Mouse (Mus musculus) regulatory T cell (primary cell): ENCODE data around the gene Nomo1.

ENCODE experiments used
- in situ Hi-C: fragments of 300-600 bp; cut with MboI, MseI; formaldehyde crosslinking; loops from one replicate; pipeline ENCODE4 v1.15.1; 2025; ENCODE audit warnings: high pct_unique_total_duplicates

The Nomo1 gene

DNA sequence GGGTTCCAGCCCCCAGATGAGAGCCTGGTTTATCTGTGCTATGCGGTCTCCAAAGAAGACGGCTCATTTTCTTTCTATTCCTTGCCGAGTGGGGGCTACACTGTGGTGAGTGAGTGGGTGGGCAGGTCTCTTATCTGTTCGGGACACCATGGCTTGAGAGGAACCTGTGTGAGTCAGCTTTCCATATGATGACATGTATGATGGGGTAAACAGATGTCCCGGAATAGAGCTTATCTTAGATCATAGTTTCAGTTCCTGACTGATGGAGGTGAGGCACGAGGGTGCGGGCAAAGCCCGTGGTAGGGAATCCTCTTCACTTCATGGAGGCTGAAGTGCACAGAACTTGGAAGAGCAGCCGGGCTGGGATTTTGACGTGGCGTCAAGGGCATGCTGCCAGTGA, 12.4 kb downstream of the Nomo1 start:
- in situ Hi-C loops = no loop called here

DNA sequence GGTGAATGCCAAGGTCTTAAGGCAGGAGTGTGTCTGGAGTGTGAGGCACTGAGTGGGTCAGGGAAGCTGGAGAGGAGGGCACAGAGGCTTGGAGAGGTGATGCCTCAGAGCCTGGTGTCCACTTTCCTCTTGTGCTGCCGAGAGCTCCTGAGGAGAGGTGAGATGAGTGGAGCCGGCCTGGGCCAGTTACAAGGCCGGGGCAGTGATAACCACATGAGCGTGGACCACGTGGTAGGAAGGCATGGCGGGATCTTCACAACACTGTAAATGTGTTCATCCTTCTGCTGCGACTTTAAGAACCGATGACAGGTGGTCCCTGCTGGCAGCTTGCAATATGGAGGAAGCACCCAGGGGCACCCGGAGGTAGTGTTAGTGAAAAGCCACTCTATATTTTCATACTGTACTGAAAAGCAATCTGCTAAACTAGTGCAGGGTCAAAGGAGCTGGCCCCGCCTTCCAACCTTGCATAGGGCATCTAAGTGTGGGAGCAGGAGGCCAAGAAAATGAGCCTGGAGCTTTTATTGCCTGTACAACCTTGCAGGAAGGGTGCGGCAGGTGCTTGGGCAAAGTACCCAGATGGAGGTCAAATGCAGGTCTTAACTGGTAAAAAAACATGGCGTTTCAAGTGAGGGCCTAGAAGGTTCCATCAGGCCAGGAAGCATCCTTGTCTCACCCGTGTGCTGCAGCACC, 14.5 kb downstream of the Nomo1 start:
- in situ Hi-C loops = no loop called here

DNA sequence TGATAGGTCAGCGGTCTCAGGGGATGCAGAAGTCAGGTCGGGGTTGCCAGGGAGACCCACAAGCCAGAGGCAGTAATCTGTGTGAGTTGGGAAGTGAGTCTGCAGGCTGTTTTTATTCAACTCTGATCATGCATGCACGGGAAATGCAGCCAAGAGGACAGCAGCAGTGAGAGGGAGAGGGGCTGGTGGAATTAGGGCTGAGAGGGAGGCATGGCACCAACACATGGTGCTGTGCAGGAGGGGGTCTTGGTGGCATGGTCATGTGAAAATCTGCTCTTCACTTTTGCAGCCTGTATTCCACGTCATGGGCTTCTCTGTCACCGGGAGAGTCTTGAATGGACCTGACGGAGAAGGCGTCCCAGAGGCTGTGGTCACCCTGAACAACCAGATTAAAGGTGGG, 16.5 kb downstream of the Nomo1 start:
- in situ Hi-C loops = no loop called here

DNA sequence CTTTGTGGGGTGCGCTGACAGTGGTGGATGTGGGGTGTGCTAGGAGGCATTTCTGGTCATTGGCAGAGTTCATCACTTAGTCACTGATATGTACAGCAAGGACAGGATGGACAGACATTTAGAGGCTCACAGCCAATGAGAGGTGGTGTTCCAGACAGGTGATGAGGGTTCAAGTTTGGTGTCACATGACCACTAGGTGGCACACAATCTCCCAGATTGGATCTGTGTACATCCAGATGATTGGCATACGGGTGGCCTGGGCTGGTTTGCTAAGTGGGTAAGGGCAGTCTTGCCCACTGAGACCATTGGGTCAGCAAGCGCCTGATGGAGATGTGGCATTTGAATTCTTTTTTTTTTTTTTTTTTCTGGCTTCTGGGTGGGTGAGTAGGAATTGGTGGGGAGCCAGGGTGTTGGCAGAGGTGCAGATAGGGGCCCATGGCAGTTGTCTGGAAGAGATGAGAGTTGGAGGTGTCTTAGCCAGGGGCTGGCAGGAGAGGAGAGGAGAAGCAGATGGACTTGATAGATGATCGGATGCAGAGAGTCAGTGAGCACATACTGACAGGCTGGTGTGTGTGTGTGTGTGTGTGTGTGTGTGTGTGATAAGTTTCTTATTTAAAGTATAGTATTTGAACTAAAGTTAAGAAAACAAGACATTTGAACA, 18.8 kb downstream of the Nomo1 start:
- in situ Hi-C loops = no loop called here

DNA sequence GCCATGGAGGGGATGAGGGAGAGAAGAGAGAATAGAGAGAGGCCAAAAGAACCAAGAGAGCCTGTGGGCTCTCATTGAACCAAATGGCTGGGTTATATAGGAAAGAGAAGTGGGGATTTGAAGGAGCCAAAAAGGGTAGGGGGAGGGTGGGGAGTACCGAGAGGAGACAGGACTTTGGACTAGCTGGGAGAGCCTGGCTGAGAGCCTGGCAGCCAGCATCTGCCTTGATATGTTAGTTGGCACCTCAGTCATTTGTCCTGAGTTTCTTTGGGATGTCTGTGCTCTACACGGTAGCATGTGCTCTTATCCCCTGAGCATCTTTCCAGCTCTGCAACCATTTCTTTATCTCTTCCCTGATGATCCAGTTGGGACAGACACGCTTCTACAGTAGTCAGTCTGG, 20.1 kb downstream of the Nomo1 start:
- in situ Hi-C loops = no loop called here

DNA sequence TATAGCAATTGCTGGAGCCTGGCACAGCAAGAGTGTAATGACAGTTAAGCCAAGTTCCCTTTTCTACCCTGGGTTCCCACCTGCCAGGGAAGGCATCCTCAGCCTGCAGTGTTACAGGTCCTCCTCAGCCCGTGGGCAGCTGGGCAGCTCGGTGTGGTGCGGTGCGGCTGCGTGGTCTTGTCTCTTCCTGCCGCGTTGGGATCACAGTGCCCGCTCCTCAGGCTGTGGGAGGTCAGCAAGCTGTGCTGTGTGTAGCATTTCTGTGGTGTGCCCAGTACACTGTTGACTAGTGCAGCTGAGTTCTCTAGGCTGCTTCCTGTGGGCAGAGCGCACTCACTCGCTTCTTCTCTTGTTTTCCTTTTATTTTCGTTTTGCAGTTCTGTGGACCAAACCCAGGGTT, 25.4 kb downstream of the Nomo1 start:
- in situ Hi-C loops = no loop called here

DNA sequence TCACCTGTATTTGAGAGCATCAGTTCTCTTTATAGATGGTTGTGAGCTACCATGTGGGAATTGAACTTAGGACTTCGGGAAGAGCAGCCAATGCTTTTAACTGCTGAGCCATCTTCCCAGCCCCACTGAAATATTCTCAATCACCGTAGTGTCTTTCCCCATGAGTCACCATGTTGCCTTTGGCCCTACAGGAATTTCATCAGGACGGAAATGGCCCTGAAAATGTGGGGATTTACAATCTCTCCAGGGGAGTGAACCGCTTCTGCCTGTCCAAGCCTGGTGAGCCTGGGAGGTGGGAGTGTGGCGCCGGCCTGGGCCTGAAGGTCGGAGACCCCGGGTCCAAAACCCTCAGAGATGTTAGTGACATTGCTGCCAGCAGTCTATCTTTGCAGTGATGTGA, 27.2 kb downstream of the Nomo1 start:
- in situ Hi-C loops = no loop called here

DNA sequence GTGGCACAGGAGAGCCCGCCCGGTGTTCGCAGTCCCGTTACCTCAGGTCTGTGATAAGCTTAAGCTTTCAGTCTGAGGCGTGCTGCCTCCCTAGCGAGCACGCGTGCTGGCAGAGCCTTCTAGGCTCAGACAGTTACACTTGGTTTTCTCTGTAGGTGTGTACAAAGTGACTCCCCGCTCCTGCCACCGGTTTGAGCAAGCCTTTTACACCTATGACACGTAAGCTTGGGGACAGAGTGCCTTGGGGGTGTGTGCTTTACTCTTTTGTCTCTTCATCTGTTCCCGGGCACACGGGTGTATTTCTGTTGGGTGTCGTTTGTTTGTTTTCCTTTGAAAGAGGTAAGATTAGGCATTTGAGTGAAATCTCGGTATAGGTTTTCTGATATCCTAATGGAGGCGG, 28.1 kb downstream of the Nomo1 start:
- in situ Hi-C loops = no loop called here

DNA sequence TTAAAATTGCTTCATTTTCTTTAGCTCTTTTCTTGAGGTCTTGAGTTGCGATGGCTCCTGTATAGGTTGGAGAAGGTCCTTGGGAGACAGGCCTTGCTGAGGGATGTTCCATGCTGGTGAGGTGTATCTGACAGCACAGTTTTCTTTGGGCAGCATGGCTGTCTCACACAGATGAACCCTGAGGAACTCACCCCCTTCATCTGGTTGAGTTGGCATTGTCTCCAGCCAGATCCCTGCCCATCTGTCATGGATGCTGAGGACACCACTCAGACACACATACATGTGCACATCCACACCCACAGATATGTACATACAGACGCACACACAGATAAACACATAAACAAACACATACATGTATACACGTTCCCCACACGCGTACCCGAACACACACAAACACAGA, 29.8 kb downstream of the Nomo1 start:
- in situ Hi-C loops = no loop called here

DNA sequence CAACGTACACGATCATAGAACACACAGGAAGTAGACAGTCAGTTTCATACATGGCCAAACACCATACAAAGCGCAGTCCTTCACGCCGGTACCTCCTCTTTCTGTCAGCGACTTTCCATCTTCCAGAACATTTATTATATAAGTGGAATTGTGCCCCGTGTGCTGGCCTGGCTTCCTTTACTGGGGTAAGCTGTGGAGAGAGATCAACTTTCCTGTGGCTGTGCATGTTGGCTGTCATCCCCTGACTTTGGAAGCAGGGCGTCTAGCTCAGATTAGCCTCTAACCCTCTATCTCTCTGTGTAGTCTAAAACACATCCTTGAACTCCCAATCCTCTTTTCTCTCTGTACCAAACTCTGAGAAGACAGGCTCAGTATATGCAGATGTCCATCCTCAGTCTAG, 35.3 kb downstream of the Nomo1 start:
- in situ Hi-C loops = no loop called here

DNA sequence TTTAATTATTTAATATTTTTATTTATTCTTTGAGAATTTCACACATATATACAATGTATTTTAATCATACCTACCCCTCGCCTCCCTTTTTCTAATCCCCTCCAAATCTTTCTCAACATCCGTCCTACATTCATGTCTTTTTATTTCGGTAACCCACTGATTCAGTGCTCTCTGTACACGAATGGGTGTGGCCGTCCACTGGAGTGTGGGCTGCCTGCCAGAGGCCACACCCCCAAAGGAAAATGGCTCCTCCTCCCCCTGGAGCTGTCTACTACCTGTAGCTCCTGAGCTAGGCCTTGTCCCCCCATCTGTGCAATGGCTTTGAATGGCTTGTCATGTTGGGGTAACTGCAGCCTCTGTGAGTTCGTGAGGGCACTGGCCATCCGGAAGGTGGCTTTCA, 43.3 kb downstream of the Nomo1 start:
- in situ Hi-C loops = no loop called here

DNA sequence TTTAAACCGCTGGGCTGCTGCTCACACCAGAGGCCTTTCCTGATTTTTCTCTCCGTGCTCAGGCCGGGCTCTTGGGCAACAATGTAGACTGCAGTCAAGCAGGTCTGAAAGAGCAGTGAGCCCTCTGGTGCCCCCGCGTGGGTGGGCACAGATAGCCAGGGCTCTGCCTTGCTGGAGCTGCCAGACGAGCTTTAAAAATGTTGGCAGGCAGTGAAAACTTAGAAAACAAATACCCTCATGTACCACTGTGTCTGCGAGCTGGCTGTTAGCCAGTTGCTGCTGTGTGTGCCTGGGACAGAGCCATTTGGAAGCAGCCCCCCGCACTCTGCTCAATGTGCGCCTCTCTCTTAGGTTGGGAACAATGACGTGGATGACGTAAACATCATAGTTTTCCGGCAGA, 44.2 kb downstream of the Nomo1 start:
- in situ Hi-C loops = no loop called here

DNA sequence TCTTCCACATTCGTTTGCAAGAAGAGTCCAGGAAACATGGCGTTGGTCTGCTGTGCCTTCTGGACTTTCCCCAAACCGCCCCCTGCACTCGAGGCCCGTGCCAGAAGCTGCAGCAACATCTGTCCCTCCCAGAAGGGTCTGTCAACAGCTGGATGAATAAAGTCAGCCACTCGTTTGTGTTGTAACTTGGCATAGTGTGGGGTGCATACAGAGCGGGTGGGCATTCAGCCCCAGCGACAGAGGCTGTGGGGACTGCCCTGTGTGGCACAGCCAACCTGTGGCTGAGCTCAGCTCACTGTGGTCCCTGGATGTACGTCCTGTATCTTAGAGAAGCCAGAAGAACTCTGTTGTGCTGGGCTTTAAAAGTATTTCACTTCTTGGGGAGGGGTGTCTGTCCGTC, 50.5 kb downstream of the Nomo1 start:
- in situ Hi-C loops = no loop called here

DNA sequence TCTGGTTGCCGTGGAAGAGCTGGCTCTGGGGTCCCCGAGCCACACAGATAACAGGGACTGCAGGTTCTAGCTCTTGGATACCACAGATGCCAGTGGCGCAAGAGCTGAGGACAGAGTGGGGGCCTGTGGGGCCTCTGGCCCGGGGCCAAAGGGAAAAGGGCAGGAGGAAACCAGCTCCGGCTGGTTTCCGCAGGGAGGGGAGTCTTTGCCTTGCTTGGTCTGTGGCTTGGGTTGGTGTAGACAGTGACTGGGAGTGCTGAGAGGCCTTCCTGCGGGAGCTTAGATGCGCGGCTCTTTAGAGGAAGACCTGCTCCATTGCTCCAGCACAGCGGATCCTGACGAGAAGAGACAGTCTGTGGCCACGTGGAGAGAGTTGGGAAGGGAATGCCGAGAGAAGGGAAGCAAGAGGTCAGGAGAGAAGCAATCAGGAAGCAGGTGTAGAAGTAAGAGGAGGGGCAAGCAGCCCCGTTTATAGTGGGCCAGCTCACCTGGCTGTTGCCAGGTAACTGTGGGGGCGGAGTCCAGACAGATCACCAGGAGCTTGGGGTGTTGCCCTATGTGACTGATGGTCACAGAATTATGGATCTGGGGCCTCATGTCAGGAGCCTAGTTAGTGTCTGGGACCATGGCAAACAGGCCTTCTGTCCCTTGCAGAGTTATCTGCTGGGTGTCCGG, 51.5 kb downstream of the Nomo1 start:
- in situ Hi-C loops = no loop called here

DNA sequence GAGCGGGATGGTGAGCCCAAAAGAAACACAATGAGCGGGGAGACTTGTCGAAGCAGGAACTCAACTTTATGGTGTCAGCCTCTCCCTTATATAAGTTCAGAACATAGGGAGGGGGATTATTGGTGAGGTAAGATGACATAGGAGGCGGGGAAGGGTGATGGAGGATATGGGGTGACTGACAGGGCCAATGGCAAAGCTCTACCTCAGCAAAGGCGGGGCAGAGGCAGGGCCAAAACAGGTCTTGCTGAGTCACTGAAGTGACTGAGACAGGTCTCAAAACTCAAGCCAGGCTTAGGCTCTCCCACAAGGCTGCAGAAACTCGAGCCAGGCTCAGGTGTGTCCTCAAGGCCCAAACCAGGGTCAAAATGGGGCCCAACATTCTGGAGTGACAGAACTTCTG, 52.9 kb downstream of the Nomo1 start:
- in situ Hi-C loops = no loop called here

DNA sequence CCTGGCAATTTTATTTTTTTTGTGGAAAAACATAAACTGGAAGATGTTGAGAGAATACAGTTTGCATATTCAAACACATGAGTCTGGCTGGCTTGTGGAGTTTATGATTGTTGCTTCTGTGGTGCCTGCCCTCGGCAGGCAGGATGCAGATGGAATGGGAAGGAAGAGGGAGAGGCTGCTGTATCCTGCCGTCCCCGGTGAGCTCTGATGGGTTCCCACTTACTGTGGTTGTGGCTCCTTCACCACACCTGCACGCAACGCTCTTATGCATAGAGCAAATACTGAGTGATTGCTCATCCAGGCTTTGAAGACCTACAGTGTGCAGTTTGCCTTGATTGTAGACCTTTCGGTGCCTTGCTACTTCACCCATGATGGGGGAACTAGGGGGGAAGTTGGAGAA, 54.7 kb downstream of the Nomo1 start:
- in situ Hi-C loops = no loop called here

DNA sequence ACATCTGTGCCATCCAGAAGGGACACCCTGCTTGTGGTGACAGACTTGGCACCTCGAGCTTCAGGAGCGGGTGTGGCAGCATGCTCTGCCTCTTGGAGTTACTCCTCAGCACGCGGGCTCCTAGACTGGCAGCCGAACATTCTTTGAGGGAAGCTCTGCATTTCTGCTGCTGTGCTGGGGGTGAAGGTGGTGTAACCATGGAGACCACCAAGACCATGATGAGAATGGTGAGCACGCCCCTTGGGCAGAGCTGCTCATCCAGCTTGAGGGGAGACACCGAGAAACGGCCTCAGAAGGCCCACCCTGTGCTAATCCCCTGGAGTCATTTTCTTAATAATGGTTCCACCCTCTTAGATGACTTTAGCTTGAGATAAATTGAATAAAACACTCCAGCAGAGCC, 59.3 kb downstream of the Nomo1 start:
- in situ Hi-C loops = no loop called here

DNA sequence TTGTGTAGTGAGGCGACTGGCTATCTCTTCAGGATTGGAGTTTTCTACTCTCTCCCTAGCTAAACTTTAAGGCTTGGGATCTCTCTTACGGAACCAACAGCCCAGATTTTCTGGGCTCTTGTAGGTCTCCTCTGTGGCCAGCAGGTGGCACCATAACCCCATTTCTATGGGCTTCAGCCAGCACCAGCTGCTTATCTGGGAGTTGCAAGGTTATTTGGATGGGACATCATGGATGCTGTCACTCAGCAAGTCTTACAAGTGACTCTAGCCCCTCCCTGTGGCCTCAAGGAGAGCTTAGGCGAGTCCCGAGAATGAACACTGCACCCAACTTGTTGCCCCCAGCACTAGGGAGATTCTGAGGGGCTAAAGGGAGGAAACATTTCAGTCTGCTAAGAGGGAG, 62.6 kb downstream of the Nomo1 start:
- in situ Hi-C loops = loop anchor here (5.0 kb wide), 2 partner anchors 81 to 131 kb away; no protein-coding TSS in a partner anchor

DNA sequence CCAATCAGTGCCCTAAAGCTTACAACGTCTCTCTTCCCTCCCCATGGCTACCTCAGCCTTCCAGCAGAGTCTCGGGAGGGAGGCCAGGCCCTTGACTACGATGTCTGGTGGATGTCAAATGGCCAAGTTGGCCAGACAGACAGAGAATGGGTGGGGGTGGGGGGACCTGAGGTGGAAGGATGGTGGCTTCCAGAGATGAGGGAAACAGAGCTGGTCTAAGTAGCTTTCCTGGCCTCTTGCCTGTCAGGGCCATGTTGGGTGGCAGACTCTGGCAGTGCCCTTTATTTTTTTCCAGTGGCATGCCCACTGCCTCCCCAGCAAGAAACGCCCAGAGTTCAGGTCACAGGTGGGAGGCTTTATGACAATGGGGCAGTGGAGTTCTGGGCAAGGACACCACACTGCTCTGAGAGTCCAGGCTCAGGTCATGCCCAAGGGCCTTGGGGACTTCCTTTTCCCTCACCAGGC, 63.9 kb downstream of the Nomo1 start:
- in situ Hi-C loops = loop anchor here (5.0 kb wide), 2 partner anchors 80 to 130 kb away; no protein-coding TSS in a partner anchor

DNA sequence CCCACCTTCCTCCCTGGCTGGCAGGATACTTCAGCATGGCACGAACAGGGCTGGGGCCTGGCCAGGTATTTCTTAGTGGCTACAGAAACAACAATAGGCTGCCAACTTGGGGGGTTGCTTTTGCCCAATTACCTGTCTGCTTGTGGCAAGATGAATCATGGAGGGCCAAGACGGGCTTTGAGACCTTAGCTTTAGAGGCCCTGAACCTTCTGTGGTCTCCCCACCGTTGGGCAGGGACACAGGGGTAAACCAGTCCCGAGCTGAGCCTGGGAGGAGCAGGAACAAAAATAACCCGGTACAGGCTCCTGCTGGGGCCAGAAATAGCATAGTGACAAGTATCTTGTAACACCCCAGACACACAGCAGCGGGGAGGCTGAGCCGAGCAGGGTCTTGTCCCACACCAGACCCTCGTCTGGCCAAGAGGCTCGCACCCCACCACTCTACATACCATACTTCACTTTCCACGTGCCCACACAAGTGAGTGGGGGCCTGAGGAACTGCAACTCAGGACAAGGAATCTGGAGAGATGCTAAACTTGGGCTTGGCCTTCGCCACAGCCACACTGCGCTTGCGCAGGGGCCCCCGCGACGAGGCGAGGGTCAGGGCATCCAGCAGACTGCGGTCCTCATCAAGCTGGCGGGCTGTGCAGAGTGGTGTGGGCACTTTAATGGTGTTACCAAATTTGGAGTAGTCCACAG, 64.9 kb downstream of the Nomo1 start:
- in situ Hi-C loops = loop anchor here (5.0 kb wide), 2 partner anchors 79 to 129 kb away; no protein-coding TSS in a partner anchor

DNA sequence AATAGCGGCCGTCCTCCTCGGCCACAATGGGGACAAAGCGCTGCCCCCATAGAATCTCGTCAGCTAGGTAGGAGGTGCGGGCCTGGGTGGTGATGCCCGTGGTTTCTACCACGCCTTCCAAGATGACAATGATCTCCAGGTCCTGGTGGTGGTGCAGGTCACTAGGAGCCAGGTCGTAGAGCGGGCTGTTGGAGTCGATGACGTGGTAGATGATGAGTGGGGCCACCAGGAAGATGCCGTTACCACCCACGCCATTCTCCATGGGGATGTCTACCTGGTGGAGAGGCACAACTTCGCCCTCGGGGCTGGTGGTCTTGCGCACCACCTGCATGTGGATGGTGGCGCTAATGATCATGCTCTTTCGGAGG, 65.4 kb downstream of the Nomo1 start:
- in situ Hi-C loops = loop anchor here (5.0 kb wide), 2 partner anchors 78 to 128 kb away; no protein-coding TSS in a partner anchor

DNA sequence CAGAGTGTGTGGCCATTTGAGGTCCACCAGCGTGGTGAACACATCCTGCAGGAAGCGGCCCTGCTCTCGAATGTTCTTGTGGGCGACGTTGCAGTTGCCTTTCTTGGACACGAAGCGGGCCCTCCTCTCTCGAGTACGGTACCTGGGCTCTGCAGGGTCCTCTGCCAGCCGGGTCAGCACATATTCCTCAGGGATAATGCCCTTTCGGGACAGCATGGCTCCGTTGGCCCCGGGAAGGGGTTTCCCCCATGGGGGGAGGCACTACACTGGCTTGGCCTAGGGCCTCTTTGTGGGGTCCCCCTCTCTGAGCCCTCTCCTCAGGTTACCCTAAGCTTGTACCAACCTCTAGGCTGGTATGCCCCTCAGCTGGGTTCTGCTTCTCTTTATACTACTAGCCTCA, 66.2 kb downstream of the Nomo1 start:
- in situ Hi-C loops = loop anchor here (5.0 kb wide), 3 partner anchors 78 to 128 kb away; no protein-coding TSS in a partner anchor
